Mouse (Mus musculus) liver, adult 2 months (tissue): ENCODE measurements at regions not wholly inside any gene's neighbourhood (a gene's known extent, or its start where the extent isn't known, plus 50 kb on each side); places are given as distances from the start of the nearest gene placed in this dataset.
A peak's percentile ranks its signal among the peaks of the same experiment; 100 is the strongest.

Source experiments
- DNase-seq: peaks from one replicate; pipeline ENCODE4 v3.0.0-alpha.2; 2011; ENCODE audit warnings: low read depth, low spot score; ENCODE audit errors: extremely low read depth
- H3K27ac ChIP-seq: fragments of 200-500 bp; replicated peaks from 2 replicates; pipeline ENCODE4 v1.5.1; 2012; ENCODE audit warnings: low read depth, mild to moderate bottlenecking, control low read depth, inconsistent platforms, low read length; ENCODE audit not compliant: insufficient read depth
- H3K27me3 ChIP-seq: fragments of 200-500 bp; 2 replicates; pipeline ENCODE4 v1.6.1; 2012; ENCODE audit warnings: mild to moderate bottlenecking, moderate library complexity, low read length, inconsistent platforms; ENCODE audit not compliant: control insufficient read depth, insufficient read depth
- H3K36me3 ChIP-seq: fragments of 200-500 bp; 2 replicates; pipeline ENCODE4 v1.6.1; 2012; ENCODE audit warnings: low read length, inconsistent platforms; ENCODE audit not compliant: control insufficient read depth, insufficient read depth
- H3K4me1 ChIP-seq: fragments of 200-500 bp; 2 replicates; pipeline ENCODE4 v1.6.1; 2011; ENCODE audit warnings: low read length; ENCODE audit not compliant: control insufficient read depth, insufficient read depth
- H3K4me3 ChIP-seq: fragments of 200-500 bp; 2 replicates; pipeline ENCODE4 v1.5.1; 2011; ENCODE audit warnings: low read depth, mild to moderate bottlenecking, control low read depth, low read length, moderate library complexity; ENCODE audit not compliant: insufficient read depth
- H3K79me2 ChIP-seq: fragments of 200-500 bp; 2 replicates; pipeline ENCODE4 v1.6.1; 2012; ENCODE audit warnings: inconsistent platforms, mild to moderate bottlenecking, low read length, moderate library complexity; ENCODE audit not compliant: control insufficient read depth, insufficient read depth
- H3K9ac ChIP-seq: fragments of 200-500 bp; 2 replicates; pipeline ENCODE4 v1.6.1; 2012; ENCODE audit warnings: low read depth, mild to moderate bottlenecking, control low read depth, inconsistent platforms, low read length
- CTCF ChIP-seq: fragments of 200-500 bp; IDR thresholded peaks from 2 replicates; pipeline ENCODE4 v1.5.1; 2011; ENCODE audit warnings: low read depth, low read length, control low read depth
- POLR2A ChIP-seq: fragments of 200-500 bp; IDR thresholded peaks from 2 replicates; pipeline ENCODE4 v1.6.1; 2011; ENCODE audit warnings: low read length, control low read depth; ENCODE audit not compliant: insufficient read depth; ENCODE audit errors: extremely low read depth
- WGBS: fragments of 180-500 bp; shearing (Covaris S2); methylation state at CpG from one replicate; pipeline ENCODE4 v1.1.7; 2018; 5-methylcytosine and 5-hydroxymethylcytosine counted together

DNA sequence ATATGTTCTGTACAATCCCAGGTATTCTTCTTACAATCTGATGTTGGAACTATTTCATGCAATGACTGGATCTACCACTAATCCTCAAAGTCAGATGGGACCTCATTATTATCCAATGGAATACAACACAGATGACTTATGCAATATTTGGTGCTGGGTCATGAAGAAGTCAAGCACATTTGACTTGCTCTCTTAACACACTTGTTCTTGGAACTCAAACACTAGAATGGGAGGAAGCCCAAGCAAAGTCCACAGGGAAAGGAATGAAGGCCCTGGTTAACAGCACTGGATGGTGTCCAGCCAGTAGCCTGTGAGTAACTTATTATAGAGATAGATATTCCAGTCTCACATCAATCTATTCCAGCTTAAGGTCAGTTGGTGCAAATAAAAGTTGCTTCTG is 486.8 kb upstream of the Gm11114 start:
- TF ChIP-seq CTCF = no peak
- no peak for TF ChIP-seq POLR2A
- no peak overlapping the region for H3K27ac ChIP-seq
- no peaks in the 10 kb centered on the region for H3K27me3 ChIP-seq
- no peaks in the 10 kb centered on the region for H3K36me3 ChIP-seq
- H3K4me3 ChIP-seq = no peak overlapping the region
- peak; percentile 13 for DNase-seq
- H3K4me1 ChIP-seq = no peaks in the 10 kb centered on the region; the same call in 1 of the 2 replicates
- H3K79me2 ChIP-seq = no peaks in the 10 kb centered on the region
- H3K9ac ChIP-seq = no peak overlapping the region

DNA sequence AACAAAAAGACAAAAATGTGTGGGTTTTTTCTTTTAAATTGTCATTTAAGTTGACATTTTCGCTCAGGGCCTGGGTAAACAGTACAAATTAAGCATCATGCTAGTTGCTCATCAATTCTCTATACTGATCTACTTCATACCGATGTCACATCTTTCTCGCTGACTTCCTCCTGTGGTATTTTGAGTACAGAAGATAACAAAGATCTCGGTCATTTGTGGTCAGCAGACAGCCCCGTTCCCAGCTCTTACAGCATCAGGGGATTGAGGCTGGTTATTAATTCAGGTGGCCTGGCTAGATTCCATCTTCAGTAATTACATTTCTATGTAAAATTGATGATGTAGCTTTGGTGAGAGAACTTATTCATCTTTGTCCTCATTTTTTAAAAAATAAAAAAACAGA is 483.6 kb upstream of the Gm11114 start:
- no peaks in the 10 kb centered on the region for H3K79me2 ChIP-seq
- H3K9ac ChIP-seq = no peak overlapping the region
- 82% methylated on average over 5 of the region's 5 CpGs for WGBS
- H3K4me3 ChIP-seq = no peak overlapping the region
- TF ChIP-seq CTCF (no peak), POLR2A (no peak)
- no peak for DNase-seq
- H3K4me1 ChIP-seq = no peaks in the 10 kb centered on the region; the same call in 1 of the 2 replicates
- no peaks in the 10 kb centered on the region for H3K36me3 ChIP-seq
- H3K27ac ChIP-seq = no peak overlapping the region
- no peaks in the 10 kb centered on the region for H3K27me3 ChIP-seq

DNA sequence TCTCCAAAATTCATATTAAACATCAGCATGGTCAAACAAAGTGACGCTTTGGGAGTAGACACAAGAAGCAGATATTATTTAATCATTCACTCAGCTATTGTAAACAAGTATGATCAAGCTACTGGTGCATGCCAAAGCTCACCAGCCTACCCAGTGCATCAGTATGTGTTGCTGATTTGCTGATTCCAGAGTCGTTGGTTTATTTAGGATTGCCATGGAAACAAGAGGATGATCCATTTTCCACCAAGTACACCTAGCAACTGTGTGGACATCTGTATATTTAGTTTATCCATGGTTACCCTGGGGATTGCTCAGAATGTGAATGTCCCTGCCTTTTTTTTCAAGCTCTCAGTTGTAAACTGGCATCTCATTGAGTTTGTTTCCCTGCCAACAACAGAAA is 481.9 kb upstream of the Gm11114 start:
- 27% methylated on average over 2 of the region's 2 CpGs for WGBS
- Histone ChIP-seq H3K4me1 (no peaks in the 10 kb centered on the region; the same call in 1 of the 2 replicates), H3K27me3 (no peaks in the 10 kb centered on the region), H3K9ac (no peak overlapping the region), H3K36me3 (no peaks in the 10 kb centered on the region), H3K4me3 (no peak overlapping the region), H3K79me2 (no peaks in the 10 kb centered on the region), H3K27ac (no peak overlapping the region)
- TF ChIP-seq CTCF = no peak
- no peak for TF ChIP-seq POLR2A
- no peak for DNase-seq

DNA sequence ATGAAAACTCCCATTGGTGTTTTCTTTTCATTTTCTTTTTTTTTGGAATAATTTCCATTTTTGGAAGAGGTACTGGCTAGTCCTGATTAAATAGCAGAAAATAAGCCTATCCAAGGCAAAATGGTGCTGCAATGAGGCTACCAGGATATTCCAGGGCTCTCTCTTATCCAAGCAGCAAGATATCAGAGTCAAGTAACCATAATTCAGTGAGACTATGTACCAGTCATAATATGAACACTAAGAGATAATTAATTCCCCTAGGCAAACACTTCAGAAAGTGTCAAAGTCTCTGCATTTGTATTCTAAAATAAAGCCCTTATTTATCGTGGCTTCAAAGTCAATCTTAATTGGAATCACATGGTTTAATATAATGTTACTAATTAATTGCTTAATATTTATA is 475.1 kb upstream of the Gm11114 start:
- TF ChIP-seq CTCF = no peak
- no peak for TF ChIP-seq POLR2A
- Histone ChIP-seq H3K9ac (no peak overlapping the region), H3K4me3 (no peak overlapping the region), H3K4me1 (no peaks in the 10 kb centered on the region), H3K27ac (no peak overlapping the region), H3K79me2 (no peaks in the 10 kb centered on the region), H3K27me3 (no peaks in the 10 kb centered on the region), H3K36me3 (no peaks in the 10 kb centered on the region)
- 85% methylated on average over 1 of the region's 1 CpGs for WGBS
- no peak for DNase-seq

DNA sequence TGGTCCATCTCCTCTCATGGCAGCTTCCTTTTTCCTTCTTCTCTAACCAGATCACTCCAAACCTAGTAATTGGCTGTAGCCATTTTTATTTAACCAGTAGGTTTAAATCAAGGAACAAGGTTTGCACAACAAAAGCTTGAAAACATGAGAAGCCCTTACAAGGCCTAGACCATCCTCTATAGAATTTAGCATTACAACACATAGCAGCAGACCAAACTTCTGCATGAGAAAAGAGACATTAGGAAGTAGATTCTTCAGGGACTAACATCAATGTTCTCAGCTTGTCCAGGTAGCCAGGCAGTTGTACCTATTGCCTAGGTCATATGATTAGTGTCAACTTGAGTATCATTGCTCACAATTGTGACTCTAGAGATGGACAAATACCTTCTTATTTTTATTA is 468.6 kb upstream of the Gm11114 start:
- H3K4me1 ChIP-seq = no peaks in the 10 kb centered on the region
- no peak overlapping the region for H3K27ac ChIP-seq
- H3K36me3 ChIP-seq = no peaks in the 10 kb centered on the region
- H3K79me2 ChIP-seq = no peaks in the 10 kb centered on the region
- no peak overlapping the region for H3K9ac ChIP-seq
- TF ChIP-seq CTCF (no peak), POLR2A (no peak)
- H3K4me3 ChIP-seq = no peak overlapping the region
- H3K27me3 ChIP-seq = no peaks in the 10 kb centered on the region
- no peak for DNase-seq

DNA sequence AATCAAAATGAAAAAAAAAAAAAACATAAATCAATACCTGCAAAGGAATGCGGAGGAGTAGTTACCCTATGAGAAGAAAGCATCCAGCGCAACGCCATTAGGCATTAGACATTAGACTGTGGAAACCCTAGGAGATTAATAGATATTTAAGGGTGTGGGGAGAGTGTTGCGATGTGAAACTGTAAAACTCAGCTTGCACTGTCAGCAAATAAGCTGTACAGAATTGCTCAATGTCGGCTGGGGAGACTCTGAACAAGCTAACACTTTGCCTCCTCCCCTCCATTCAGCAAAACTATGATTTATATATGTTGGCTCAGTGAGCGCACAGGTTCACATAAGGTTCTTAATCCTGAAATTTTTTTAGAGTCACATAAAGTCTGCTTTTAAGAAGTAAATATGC is 451.0 kb upstream of the Gm11114 start:
- H3K4me1 ChIP-seq = no peaks in the 10 kb centered on the region
- TF ChIP-seq CTCF (no peak), POLR2A (no peak)
- H3K27me3 ChIP-seq = no peaks in the 10 kb centered on the region
- no peak overlapping the region for H3K27ac ChIP-seq
- H3K9ac ChIP-seq = no peak overlapping the region
- DNase-seq = peak; percentile 8
- no peak overlapping the region for H3K4me3 ChIP-seq
- 38% methylated on average over 6 of the region's 6 CpGs for WGBS
- no peaks in the 10 kb centered on the region for H3K36me3 ChIP-seq
- H3K79me2 ChIP-seq = no peaks in the 10 kb centered on the region
